8 mouse cellular contexts compared by ENCODE assay signal in genomic region chr11:8557006-8557405, GRCm38 (mm10).
DNase-seq lines count a peak whose midpoint lies in the region; ATAC-seq and TF ChIP-seq lines count a peak whose summit lies in the region.
"Had no signal": no experiment of that assay in that cellular context is flagged by ENCODE, and none has a peak within 500 bp of the region (broad histone marks: within the 10 kb centered on the region; RNA-seq: fewer than 3 reads in every experiment).

No protein-coding gene starts in this region.

- H3ac ChIP-seq in myocyte (ENCODE audit: control insufficient read depth, insufficient read length), result no peak overlapping the region

- H3K27me3 ChIP-seq in embryonic facial prominence, embryonic 15.5 days, result no peaks in the 10 kb centered on the region
- no peaks in the 10 kb centered on the region for H3K27me3 ChIP-seq in myocyte (ENCODE audit: control insufficient read depth, insufficient read depth, insufficient read length)

- no peak overlapping the region for H3K9ac ChIP-seq in embryonic facial prominence, embryonic 15.5 days
- H3K9ac ChIP-seq: liver, embryonic 14.5 days had no signal

- H3K4me1 ChIP-seq in embryonic facial prominence, embryonic 15.5 days, result peaks cover 23% of the 10 kb centered on the region

- intact Hi-C loops in heart, postnatal 25 days (cut with DNase I), result no loop called here

- peak; percentile 32 for ATAC-seq in embryonic facial prominence, embryonic 15.5 days (ENCODE audit: insufficient number of reproducible peaks, low FRiP score, low TSS enrichment, low read depth)

- H3K27ac ChIP-seq in embryonic facial prominence, embryonic 15.5 days (replicated peaks), result no peak overlapping the region
- H3K27ac ChIP-seq: liver, embryonic 14.5 days had no signal

- no peak for TF ChIP-seq POLR2A in myocyte (IDR thresholded peaks at IDR 0.05; ENCODE audit: insufficient read length, low read depth)

- no peak overlapping the region for H3K4me2 ChIP-seq in embryonic facial prominence, embryonic 15.5 days (replicated peaks)
- peak overlapping the region; percentile 51 for H3K4me2 ChIP-seq in myocyte (ENCODE audit: low read depth)

- no peaks in the 10 kb centered on the region for H3K36me3 ChIP-seq in embryonic facial prominence, embryonic 15.5 days
- H3K36me3 ChIP-seq in myocyte (ENCODE audit: control insufficient read depth, insufficient read depth), result no peaks in the 10 kb centered on the region

- WGBS in embryonic facial prominence, embryonic 15.5 days, result 52% methylated on average over 9 of the region's 9 CpGs

- peak; percentile 45 for DNase-seq in ovary, postnatal 36 days (ENCODE audit: low spot score)
- no peak for DNase-seq in ovary, postnatal 10 days (ENCODE audit: low spot score)
- peak; percentile 28 for DNase-seq in heart, postnatal 25 days (ENCODE audit: low spot score)
- peak; percentile 49 for DNase-seq in liver
- no peak for DNase-seq in c-Kit-positive CD71-positive TER-119-positive erythroid progenitor cells, embryonic 14.5 days (ENCODE audit: low spot score)

- no peaks in the 10 kb centered on the region for H3K9me3 ChIP-seq in embryonic facial prominence, embryonic 15.5 days (replicated peaks)

- no peak overlapping the region for H3K4me3 ChIP-seq in embryonic facial prominence, embryonic 15.5 days (replicated peaks)
- H3K4me3 ChIP-seq in myocyte, result no peak overlapping the region

- H3K79me2 ChIP-seq in myocyte (ENCODE audit: control insufficient read depth, insufficient read depth), result peaks cover 17% of the 10 kb centered on the region

TF ChIP-seq in myocyte, 11 proteins besides CTCF, POLR2A, EP300 and RAD21:
- TF ChIP-seq E2F4 (IDR thresholded peaks at IDR 0.05; ENCODE audit: insufficient read depth) (no peak), MYOD1 (IDR thresholded peaks at IDR 0.05; ENCODE audit: control insufficient read depth in 1 of 3, insufficient read length in 2 of 3, low read depth in 2 of 3) (peak; percentile 69 to 95 (median 92)), MYOG (IDR thresholded peaks at IDR 0.05; ENCODE audit: control insufficient read depth in 1 of 3, insufficient read depth in 1 of 3, insufficient read length in 2 of 3, low read depth in 2 of 3) (peak; percentile 94 to 99 (median 97)), TCF12 (IDR thresholded peaks at IDR 0.05; ENCODE audit: insufficient read depth, poor library complexity, severe bottlenecking) (peak; percentile 86), TCF3 (IDR thresholded peaks at IDR 0.05; ENCODE audit: insufficient read length, low read depth) (peak; percentile 61)
TF ChIP-seq in myocyte: peak in this region for 4.

Comparison
In these comparisons a context has a peak if more than half of its experiments do, and no peak if none do; other contexts are left out.
1. DNase-seq: peak in ovary, postnatal 36 days (single experiment), heart, postnatal 25 days (single experiment) and liver (single experiment); none in ovary, postnatal 10 days (single experiment) and c-Kit-positive CD71-positive TER-119-positive erythroid progenitor cells, embryonic 14.5 days (single experiment).